Mouse (Mus musculus) testis, adult 2 months (tissue): ENCODE data around the gene BC005624.

ENCODE experiments used
- CTCF ChIP-seq: fragments of 200-500 bp; IDR thresholded peaks from 2 replicates; pipeline ENCODE4 v1.5.1; 2012; ENCODE audit warnings: low read depth, mild to moderate bottlenecking, inconsistent platforms, low read length, moderate library complexity; ENCODE audit not compliant: control insufficient read depth, insufficient read depth, insufficient replicate concordance
- POLR2A ChIP-seq: fragments of 200-500 bp; IDR thresholded peaks from 2 replicates; pipeline ENCODE4 v1.6.1; 2012; ENCODE audit warnings: low read depth, mild to moderate bottlenecking, inconsistent platforms, low read length, moderate library complexity; ENCODE audit not compliant: control insufficient read depth

DNA sequence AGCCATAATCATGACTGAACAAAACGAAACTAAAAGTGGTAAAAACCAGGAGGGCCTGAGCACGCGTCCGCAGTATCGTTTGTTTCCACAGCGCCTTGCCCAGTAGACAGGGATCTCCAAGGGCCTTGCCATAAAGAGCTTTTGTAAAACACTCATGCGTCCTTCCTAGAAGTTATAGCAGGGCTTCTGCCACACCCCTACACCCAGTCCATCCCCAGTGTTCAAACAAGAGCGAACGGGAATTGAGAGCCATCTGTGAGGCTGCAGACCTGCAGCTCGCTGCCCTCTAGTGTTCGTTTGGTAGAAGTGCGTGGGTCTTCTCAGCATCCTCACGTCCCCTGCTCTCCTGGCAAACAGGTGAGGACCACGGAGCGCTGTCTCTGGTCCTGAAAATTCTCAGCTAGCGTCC, 39.4 kb downstream of the BC005624 start:
- TF ChIP-seq POLR2A, result no peak
- peak; percentile 96 for TF ChIP-seq CTCF
